Mouse (Mus musculus): ENCODE results near the gene G0s2. TPM values are rescaled to one million over a fixed set of nuclear protein-coding genes. Genes with fewer than 3 reads are reported as not detected.

G0s2 gene
- polyA plus RNA-seq, 1 experiment from 2014 or later: 21.3 TPM

GRCm38 (mm10) chr1:193289076-193289475 is 16.1 kb upstream of the G0s2 start:
- no peak for DNase-seq (ENCODE audit: low spot score)

- DNase-seq (ENCODE audit: low spot score): no peak
Observed at GRCm38 (mm10) chr1:193287578-193287977, 14.6 kb upstream of the G0s2 start.

- DNase-seq (ENCODE audit: low spot score): peak; percentile 65
Observed at GRCm38 (mm10) chr1:193285766-193286325, 12.8 kb upstream of the G0s2 start.

- DNase-seq (ENCODE audit: low spot score): no peak
Observed at GRCm38 (mm10) chr1:193284228-193284779, 11.3 kb upstream of the G0s2 start.

- DNase-seq (ENCODE audit: low spot score): no peak
Observed at GRCm38 (mm10) chr1:193281344-193281743, 8.3 kb upstream of the G0s2 start.

GRCm38 (mm10) chr1:193279492-193279891 is 6.5 kb upstream of the G0s2 start:
- DNase-seq (ENCODE audit: low spot score): no peak

- no peak for DNase-seq (ENCODE audit: low spot score)
Observed at GRCm38 (mm10) chr1:193278414-193279045, 5.5 kb upstream of the G0s2 start.

GRCm38 (mm10) chr1:193274407-193275071 is 1.5 kb upstream of the G0s2 start:
- DNase-seq (ENCODE audit: low spot score): no peak

- peak; percentile 52 for DNase-seq (ENCODE audit: low spot score)
Observed at GRCm38 (mm10) chr1:193272137-193272915, 691 bp downstream of the G0s2 start.

GRCm38 (mm10) chr1:193270965-193271763 is 1.9 kb downstream of the G0s2 start:
- no peak for DNase-seq (ENCODE audit: low spot score)

- DNase-seq (ENCODE audit: low spot score): no peak
Observed at GRCm38 (mm10) chr1:193265734-193266133, 7.3 kb downstream of the G0s2 start.

GRCm38 (mm10) chr1:193263955-193264598 is 8.9 kb downstream of the G0s2 start, which contains the start of gene Hsd11b1:
TSS of gene Hsd11b1 (minus strand) at chr1:193264075.
- peak; percentile 90 for DNase-seq (ENCODE audit: low spot score)

GRCm38 (mm10) chr1:193263026-193263907 is 9.8 kb downstream of the G0s2 start:
- no peak for DNase-seq (ENCODE audit: low spot score)

- DNase-seq (ENCODE audit: low spot score): no peak
Observed at GRCm38 (mm10) chr1:193261897-193262548, 11.0 kb downstream of the G0s2 start.

- no peak for DNase-seq (ENCODE audit: low spot score)
Observed at GRCm38 (mm10) chr1:193259559-193259958, 13.5 kb downstream of the G0s2 start.

GRCm38 (mm10) chr1:193256621-193257098 is 16.4 kb downstream of the G0s2 start:
- DNase-seq (ENCODE audit: low spot score): no peak

GRCm38 (mm10) chr1:193256289-193256577 is 16.8 kb downstream of the G0s2 start:
- no peak for DNase-seq (ENCODE audit: low spot score)

- peak; percentile 64 for DNase-seq (ENCODE audit: low spot score)
Observed at GRCm38 (mm10) chr1:193255488-193256288, 17.3 kb downstream of the G0s2 start.
